Mouse (Mus musculus) myocyte (in vitro differentiated cells): ENCODE results near the gene Lrrfip2. TPM values are rescaled to one million over a fixed set of nuclear protein-coding genes. Genes with fewer than 3 reads are reported as not detected.

Source experiments
- H3K27me3 ChIP-seq: one replicate; pipeline ENCODE4 v1.6.1; 2011; ENCODE audit not compliant: control insufficient read depth, insufficient read depth, insufficient read length
- H3K36me3 ChIP-seq: one replicate; pipeline ENCODE4 v1.6.1; 2011; ENCODE audit not compliant: control insufficient read depth, insufficient read depth
- H3K4me2 ChIP-seq: one replicate; pipeline ENCODE4 v1.6.1; 2011; ENCODE audit warnings: low read depth, control low read depth
- H3K4me3 ChIP-seq: one replicate; pipeline ENCODE4 v1.5.1; 2011; ENCODE audit warnings: mild to moderate bottlenecking, control low read depth, moderate library complexity
- H3K79me2 ChIP-seq: one replicate; pipeline ENCODE4 v1.6.1; 2011; ENCODE audit not compliant: control insufficient read depth, insufficient read depth
- H3ac ChIP-seq: one replicate; pipeline ENCODE4 v1.6.1; 2011; ENCODE audit not compliant: control insufficient read depth, insufficient read length
- CEBPB ChIP-seq: IDR thresholded peaks from 2 replicates; pipeline ENCODE4 v1.6.1; 2011; ENCODE audit warnings: mild to moderate bottlenecking, moderate library complexity; ENCODE audit not compliant: poor library complexity, insufficient read depth, severe bottlenecking
- E2F4 ChIP-seq: IDR thresholded peaks from one replicate; pipeline ENCODE4 v1.6.1; 2011; ENCODE audit warnings: mild to moderate bottlenecking, control low read depth, moderate library complexity; ENCODE audit not compliant: insufficient read depth
- MAX ChIP-seq: IDR thresholded peaks from one replicate; pipeline ENCODE4 v1.6.1; 2011; ENCODE audit warnings: low read depth, mild to moderate bottlenecking, control low read depth
- MYOD1 ChIP-seq, 3 experiments: IDR thresholded peaks; one replicate each; pipeline ENCODE4 v1.6.1; 2011; ENCODE audit warnings: control low read depth in 2 of 3, low read depth in 2 of 3, mild to moderate bottlenecking in 2 of 3, moderate library complexity in 1 of 3; ENCODE audit not compliant: insufficient read length in 2 of 3, control insufficient read depth in 1 of 3
- MYOG ChIP-seq, 3 experiments: IDR thresholded peaks; one replicate each; pipeline ENCODE4 v1.6.1; 2011; ENCODE audit warnings: control low read depth in 2 of 3, low read depth in 2 of 3, mild to moderate bottlenecking in 2 of 3; ENCODE audit not compliant: insufficient read length in 2 of 3, control insufficient read depth in 1 of 3, insufficient read depth in 1 of 3
- POLR2A ChIP-seq: IDR thresholded peaks from one replicate; pipeline ENCODE4 v1.6.1; 2011; ENCODE audit warnings: low read depth, mild to moderate bottlenecking, control low read depth, moderate library complexity; ENCODE audit not compliant: insufficient read length
- POLR2AphosphoS2 ChIP-seq: IDR thresholded peaks from one replicate; pipeline ENCODE4 v1.6.1; 2011; ENCODE audit warnings: low read depth, control low read depth; ENCODE audit not compliant: insufficient read length
- REST ChIP-seq: IDR thresholded peaks from one replicate; pipeline ENCODE4 v1.6.1; 2011; ENCODE audit warnings: mild to moderate bottlenecking, control low read depth, moderate library complexity; ENCODE audit not compliant: insufficient read depth, insufficient read length
- SRF ChIP-seq: IDR thresholded peaks from one replicate; pipeline ENCODE4 v1.6.1; 2011; ENCODE audit warnings: low read depth; ENCODE audit not compliant: control insufficient read depth, insufficient read length
- TCF12 ChIP-seq: IDR thresholded peaks from one replicate; pipeline ENCODE4 v1.6.1; 2011; ENCODE audit warnings: mild to moderate bottlenecking, control low read depth; ENCODE audit not compliant: poor library complexity, insufficient read depth, severe bottlenecking
- TCF3 ChIP-seq: IDR thresholded peaks from one replicate; pipeline ENCODE4 v1.6.1; 2011; ENCODE audit warnings: low read depth, control low read depth; ENCODE audit not compliant: insufficient read length
- USF1 ChIP-seq: IDR thresholded peaks from one replicate; pipeline ENCODE4 v1.6.1; 2011; ENCODE audit warnings: low read depth, mild to moderate bottlenecking, control low read depth, moderate library complexity
- polyA plus RNA-seq: library from polyadenylated mRNA; unstranded; fragments of >200 nt; fragmentation: generic; extraction: Trizol; gene quantifications from one replicate; pipeline ENCODE4 v1.2.1, GENCODE M21; 2012; ENCODE audit warnings: missing spikeins

The Lrrfip2 gene
- polyA plus RNA-seq, 1 experiment: 27.8 TPM

DNA sequence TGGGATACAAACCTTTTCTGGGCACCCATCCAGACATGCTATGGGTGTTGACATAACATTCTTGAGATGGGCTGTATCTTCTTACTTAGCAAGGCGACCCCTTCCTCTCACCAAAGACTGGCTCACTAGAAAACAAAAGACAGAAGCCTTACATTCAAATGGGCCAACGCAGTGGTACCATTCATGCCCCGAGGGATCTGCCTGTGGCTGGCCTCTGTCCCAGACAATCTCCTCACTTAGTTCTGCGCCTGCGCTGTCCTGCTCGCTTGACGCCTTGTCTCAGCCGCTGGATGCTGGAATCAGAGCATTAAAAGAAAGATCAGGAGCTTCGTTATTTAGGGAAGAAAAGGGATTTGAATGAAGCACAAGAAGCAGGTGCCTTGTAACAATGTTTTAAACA lies 24.7 kb upstream of the Lrrfip2 start:
- Histone ChIP-seq H3K4me2 (no peak overlapping the region), H3ac (no peak overlapping the region), H3K36me3 (no peaks in the 10 kb centered on the region), H3K79me2 (no peaks in the 10 kb centered on the region), H3K27me3 (no peaks in the 10 kb centered on the region), H3K4me3 (no peak overlapping the region)
- TF ChIP-seq E2F4: no peak
- TF ChIP-seq TCF12: no peak
- no peak for TF ChIP-seq MYOG (IDR thresholded peaks at IDR 0.05; ENCODE audit: control insufficient read depth in 1 of 3, insufficient read depth in 1 of 3, insufficient read length in 2 of 3, low read depth in 2 of 3)

DNA sequence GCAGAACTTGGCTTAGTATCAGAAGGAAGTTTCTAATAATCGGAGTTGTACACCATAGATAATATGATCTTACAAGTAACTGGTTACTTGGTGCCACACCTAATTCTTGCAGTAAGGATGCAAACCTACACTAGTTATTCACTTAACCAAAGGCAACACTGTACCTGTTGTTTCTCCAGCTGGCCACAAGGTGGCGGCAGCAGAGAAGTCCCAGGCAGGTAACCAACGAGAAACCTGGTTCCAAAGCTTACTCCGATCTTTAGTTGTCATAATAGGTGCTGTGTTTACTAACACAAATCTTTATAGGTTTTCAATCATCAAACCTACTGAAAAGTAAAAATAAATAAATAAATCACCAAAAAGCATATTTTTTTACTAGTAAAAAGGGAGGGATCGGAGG lies 24.3 kb upstream of the Lrrfip2 start:
- H3K4me2 ChIP-seq: no peak overlapping the region
- H3K4me3 ChIP-seq: no peak overlapping the region
- H3K27me3 ChIP-seq: no peaks in the 10 kb centered on the region
- H3ac ChIP-seq: no peak overlapping the region
- H3K79me2 ChIP-seq: no peaks in the 10 kb centered on the region
- no peak for TF ChIP-seq CEBPB
- no peak for TF ChIP-seq POLR2A
- no peak for TF ChIP-seq TCF3
- TF ChIP-seq TCF12: no peak
- no peak for TF ChIP-seq USF1
- no peak for TF ChIP-seq POLR2AphosphoS2
- H3K36me3 ChIP-seq: no peaks in the 10 kb centered on the region

DNA sequence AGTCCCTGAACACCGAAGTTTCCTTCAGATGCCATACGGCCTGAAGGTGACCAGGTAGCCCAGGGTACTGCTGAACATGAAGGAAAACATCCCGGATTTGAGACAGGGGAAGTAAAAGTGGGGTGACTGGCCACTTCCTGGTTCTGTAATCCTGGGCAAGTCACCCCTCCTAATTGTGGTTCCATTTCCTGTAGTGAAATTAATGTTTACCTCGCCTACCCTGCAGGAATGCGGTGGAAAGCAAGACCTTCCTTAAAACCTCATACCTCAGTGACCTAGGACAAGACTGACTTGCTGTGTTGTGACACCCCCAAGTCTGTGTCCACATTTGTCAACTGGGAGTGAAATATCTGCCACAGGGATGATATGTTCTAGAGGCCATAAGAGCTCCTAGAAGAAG lies 22.8 kb upstream of the Lrrfip2 start:
- Histone ChIP-seq H3ac (no peak overlapping the region), H3K4me3 (no peak overlapping the region), H3K36me3 (no peaks in the 10 kb centered on the region), H3K27me3 (no peaks in the 10 kb centered on the region), H3K4me2 (no peak overlapping the region), H3K79me2 (no peaks in the 10 kb centered on the region)
- TF ChIP-seq TCF12 (no peak), SRF (no peak), TCF3 (no peak), E2F4 (no peak), MAX (no peak), MYOG (IDR thresholded peaks at IDR 0.05; ENCODE audit: control insufficient read depth in 1 of 3, insufficient read depth in 1 of 3, insufficient read length in 2 of 3, low read depth in 2 of 3) (no peak), MYOD1 (IDR thresholded peaks at IDR 0.05; ENCODE audit: control insufficient read depth in 1 of 3, insufficient read length in 2 of 3, low read depth in 2 of 3) (no peak), CEBPB (no peak), USF1 (no peak), POLR2AphosphoS2 (no peak)

DNA sequence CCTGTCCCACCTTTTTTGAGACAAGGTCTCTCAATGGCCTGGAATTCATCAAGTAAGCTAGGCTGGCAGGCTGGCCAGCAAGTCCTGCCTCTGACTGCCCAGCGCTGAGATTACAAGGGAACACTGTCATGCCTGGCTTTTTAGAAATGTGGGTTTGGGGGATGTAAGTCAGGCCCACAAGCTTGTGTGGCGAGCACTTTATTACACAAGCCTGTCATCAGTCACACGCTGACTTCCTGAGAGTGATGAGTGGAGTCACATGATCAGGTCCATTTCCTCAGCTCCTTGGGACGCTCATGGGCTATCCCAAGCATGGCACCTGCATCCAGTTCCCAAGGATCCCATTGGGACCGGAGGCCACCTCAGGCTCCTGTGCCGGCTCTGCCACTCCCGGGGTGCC lies 21.7 kb upstream of the Lrrfip2 start:
- H3K36me3 ChIP-seq: no peaks in the 10 kb centered on the region
- no peak overlapping the region for H3ac ChIP-seq
- no peaks in the 10 kb centered on the region for H3K79me2 ChIP-seq
- H3K4me3 ChIP-seq: no peak overlapping the region
- H3K27me3 ChIP-seq: no peaks in the 10 kb centered on the region
- H3K4me2 ChIP-seq: no peak overlapping the region
- TF ChIP-seq MYOG (IDR thresholded peaks at IDR 0.05; ENCODE audit: control insufficient read depth in 1 of 3, insufficient read depth in 1 of 3, insufficient read length in 2 of 3, low read depth in 2 of 3) (no peak), MAX (no peak), MYOD1 (IDR thresholded peaks at IDR 0.05; ENCODE audit: control insufficient read depth in 1 of 3, insufficient read length in 2 of 3, low read depth in 2 of 3) (no peak), TCF12 (no peak), TCF3 (no peak), POLR2A (no peak), REST (no peak), USF1 (no peak), POLR2AphosphoS2 (no peak), E2F4 (no peak)

DNA sequence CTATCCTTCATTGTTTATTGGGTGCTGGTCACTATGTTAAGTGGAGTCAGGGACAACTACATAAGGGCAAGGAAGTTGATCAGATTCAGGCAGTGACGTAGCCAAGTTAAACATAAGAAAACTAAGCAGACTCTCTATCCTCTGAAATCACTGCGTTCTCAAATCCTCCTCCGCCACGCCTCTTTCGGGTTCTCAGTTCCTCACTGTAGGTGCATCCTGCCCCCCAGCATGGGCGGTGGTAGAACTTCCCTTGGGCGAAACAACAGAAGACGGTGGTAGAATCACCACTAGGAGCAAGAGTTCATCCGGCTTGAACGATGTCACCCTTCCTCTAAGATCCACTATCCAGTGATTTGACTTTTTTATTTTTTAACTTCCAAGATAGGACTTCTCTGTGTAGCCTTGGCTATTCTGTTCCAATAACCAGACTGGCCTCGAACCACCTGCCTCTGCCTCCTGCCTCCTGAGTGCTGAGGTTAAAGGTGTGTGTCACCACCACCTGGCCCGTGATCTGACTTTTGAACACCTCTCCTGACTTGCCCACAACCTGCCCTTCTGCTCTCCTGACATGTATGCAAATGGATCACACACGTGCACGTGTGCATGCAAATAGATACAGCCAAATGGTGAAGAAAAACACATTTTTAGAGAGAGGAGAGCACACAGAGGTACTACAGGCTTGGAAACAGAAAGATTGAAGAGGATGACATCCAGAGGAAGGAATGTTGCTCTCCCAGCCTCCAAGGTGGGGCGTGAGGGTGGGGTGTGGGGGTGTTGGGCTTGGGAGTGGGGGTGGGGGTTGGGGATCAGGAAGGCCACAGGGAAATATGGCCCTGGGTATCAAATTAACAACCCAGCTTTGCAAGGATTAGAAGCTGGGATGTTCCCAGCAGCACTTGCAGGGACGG lies 20.7 kb upstream of the Lrrfip2 start:
- TF ChIP-seq TCF12 (no peak), USF1 (no peak), POLR2AphosphoS2 (no peak), MYOD1 (IDR thresholded peaks at IDR 0.05; ENCODE audit: control insufficient read depth in 1 of 3, insufficient read length in 2 of 3, low read depth in 2 of 3) (no peak), MAX (no peak)
- Histone ChIP-seq H3K36me3 (no peaks in the 10 kb centered on the region), H3K79me2 (no peaks in the 10 kb centered on the region)

More for the DNA sequence above, 20.7 kb upstream of the Lrrfip2 start:
- H3K27me3 ChIP-seq: no peaks in the 10 kb centered on the region
- no peak overlapping the region for H3ac ChIP-seq
- no peak overlapping the region for H3K4me2 ChIP-seq
- H3K4me3 ChIP-seq: no peak overlapping the region
